Mouse (Mus musculus): ENCODE data around the gene Higd1a.

Higd1a gene

DNA sequence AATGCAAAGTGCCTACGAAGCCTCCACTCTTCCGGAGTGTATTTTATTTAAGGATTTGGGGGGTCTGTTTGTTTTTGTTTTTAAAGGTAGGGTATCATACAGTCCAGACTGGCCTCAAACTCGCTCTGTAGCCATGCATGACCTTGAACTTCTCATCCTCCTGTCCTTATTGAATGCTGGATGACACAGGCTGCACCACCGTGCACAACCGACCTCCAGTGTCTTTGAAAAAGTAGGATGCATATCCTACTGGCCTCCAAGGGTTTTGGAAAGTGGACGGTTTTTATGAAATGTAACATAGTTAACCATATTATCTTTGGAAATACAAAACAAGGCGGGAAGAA, 18.6 kb downstream of the Higd1a start:
- in situ Hi-C loops (cut with MboI, MseI): loop anchor here (25.0 kb wide), 1 partner anchor 148 kb away; the partner anchor contains the start of gene Pomgnt2

DNA sequence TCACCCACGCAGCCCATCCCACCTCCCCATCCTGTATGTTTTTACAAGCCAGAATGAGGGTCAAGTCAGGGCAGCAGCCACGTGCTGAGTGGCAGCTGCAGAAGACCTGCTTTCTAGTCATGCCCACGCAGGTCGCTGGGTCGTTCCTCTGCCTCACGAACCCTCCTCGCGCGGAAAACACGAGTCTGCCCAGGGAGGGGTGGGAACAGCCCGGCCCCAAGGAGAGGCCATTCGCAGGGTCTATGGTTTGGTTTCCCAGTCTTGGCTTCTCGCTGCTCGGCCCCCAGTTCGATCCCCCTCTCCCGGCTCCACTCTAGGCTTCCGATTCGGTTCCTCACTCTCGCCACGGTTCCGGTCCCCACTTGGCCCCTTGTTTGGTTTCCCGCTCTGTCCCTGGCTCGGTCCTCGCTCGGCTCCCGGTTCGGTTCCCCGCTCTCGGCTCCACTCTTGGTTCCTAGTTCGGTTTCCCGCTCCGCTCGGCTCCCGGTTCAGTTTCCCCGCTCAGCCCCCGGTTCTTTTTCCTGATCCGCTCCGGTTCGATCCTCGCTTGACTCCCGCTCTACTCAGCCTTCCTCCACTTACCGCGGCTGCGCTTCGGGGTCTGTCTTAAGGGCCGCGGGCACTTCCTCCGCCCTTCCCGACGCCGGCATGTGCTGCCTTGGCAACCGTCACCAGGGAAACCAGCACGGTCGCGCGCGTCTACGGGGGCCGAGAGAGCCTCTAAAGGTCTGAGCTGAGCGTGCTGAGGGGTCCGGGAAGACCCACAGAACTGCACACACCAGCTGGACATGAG, 19.1 kb downstream of the Higd1a start, which contains the start of gene Ccdc13:
Ccdc13 (minus strand) TSS at position 633 of the 793 bp plus-strand sequence.
- in situ Hi-C loops (cut with MboI, MseI): loop anchor here (25.0 kb wide), 1 partner anchor 148 kb away; the partner anchor contains the start of gene Pomgnt2

DNA sequence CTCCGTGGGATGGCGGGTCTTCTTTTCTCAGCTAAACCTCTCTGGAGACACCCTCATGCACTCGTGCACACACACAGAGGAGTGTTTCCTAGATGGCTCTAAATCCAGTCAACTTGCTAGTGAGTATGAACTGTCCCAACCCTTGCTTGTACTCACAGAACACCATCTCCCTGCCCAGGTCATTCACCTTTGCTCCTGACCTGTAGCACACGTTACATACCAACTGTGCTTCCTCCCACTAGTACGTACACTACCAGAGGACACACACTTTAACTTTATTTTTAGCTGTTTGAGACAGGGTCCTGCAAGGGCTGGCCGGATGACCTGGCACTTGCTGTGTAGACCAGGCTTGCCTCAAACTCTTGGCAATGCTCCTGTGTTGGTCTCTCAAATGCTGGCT, 20.2 kb downstream of the Higd1a start:
- in situ Hi-C loops (cut with MboI, MseI): loop anchor here (25.0 kb wide), 1 partner anchor 149 kb away; the partner anchor contains the start of gene Pomgnt2

DNA sequence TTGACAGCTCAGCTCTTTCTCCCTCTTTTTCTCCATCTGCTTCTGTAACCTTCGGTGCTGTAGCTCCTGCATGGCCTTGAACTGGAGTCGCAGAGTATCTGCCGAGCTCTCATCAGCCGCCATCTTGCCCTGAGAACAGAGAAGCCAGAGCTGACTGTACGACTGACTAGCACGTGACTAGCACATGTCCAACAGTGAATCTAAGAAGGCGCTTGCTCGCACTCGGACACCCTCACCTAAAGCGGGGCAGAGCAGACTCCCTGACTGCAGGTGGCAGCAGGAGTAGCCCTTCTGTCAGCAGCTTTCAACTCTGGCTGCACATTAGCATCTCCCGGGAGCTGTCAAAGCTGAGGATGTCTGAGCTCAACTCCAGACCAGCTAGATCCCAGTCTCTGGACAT, 24.3 kb downstream of the Higd1a start:
- in situ Hi-C loops (cut with MboI, MseI): loop anchor here (25.0 kb wide), 1 partner anchor 153 kb away; the partner anchor contains the start of gene Pomgnt2

DNA sequence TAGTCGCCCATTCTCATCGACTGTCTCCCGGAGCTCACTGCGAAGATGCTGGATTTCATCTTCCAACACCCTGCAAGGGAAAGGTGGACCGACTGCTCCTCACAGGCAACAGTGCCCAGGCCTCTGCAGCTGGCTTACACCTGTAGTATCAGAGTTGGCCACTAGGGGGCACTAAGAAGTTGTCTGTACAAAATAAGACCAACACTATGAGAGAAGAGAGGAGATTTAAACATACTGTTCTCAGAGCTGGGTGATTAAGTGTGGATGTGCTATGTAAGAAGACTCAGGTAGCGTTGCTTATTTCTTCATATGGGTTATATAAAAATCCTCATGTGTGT, 27.2 kb downstream of the Higd1a start:
- in situ Hi-C loops (cut with MboI, MseI): loop anchor here (25.0 kb wide), 1 partner anchor 156 kb away; the partner anchor contains the start of gene Pomgnt2

GRCm38 (mm10) chr9:121830243-121830955, 27.8 kb downstream of the Higd1a start:
- in situ Hi-C loops (cut with MboI, MseI): loop anchor here (25.0 kb wide), 1 partner anchor 157 kb away; the partner anchor contains the start of gene Pomgnt2

- in situ Hi-C loops (cut with MboI, MseI): loop anchor here (25.0 kb wide), 1 partner anchor 158 kb away; the partner anchor contains the start of gene Pomgnt2
Observed at GRCm38 (mm10) chr9:121829270-121829992, 28.7 kb downstream of the Higd1a start.

- in situ Hi-C loops (cut with MboI, MseI): loop anchor here (25.0 kb wide), 1 partner anchor 159 kb away; the partner anchor contains the start of gene Pomgnt2
Observed at GRCm38 (mm10) chr9:121828314-121828713, 29.8 kb downstream of the Higd1a start.

- in situ Hi-C loops (cut with MboI, MseI): loop anchor here (25.0 kb wide), 1 partner anchor 161 kb away; the partner anchor contains the start of gene Pomgnt2
Observed at GRCm38 (mm10) chr9:121826356-121826755, 31.8 kb downstream of the Higd1a start.

DNA sequence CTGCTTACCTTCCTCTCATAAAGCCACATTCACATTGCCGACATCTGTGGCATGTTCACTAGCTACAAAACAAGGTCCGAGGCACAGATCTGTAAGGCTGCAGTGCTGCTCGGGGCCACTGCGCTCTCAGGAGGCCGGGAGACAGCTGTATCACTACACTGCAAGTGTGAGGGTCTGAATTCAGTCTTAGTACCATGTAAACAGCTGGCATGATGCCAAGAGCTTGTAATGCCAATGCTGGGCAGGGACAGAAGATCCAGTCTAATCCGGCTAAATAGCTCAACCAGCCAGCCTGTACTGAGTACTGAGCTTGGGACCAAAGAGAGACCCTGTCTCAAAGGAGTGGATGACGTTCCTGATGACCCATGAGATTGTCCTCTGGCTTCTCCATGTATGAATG, 34.2 kb downstream of the Higd1a start:
- in situ Hi-C loops (cut with MboI, MseI): no loop called here

DNA sequence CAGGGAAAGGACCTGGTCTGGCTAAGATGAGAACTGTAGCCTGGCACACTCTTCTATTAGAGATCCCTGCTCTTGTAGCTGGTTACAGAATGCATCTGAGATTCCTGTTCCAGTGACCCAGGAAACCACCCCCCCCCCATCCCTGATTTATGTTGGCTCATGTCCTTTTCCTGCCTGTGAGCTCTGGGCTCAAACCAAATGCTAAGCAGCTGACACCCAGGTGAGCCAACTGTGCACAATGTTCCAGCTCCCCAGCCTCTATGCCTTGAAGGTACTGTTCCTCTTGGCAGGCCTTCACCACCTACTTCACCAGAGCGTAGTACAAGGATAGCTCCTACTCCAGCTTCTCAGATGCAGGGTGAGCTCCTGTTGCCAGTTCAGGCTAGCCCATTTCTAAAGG, 35.1 kb downstream of the Higd1a start:
- in situ Hi-C loops (cut with MboI, MseI): no loop called here

DNA sequence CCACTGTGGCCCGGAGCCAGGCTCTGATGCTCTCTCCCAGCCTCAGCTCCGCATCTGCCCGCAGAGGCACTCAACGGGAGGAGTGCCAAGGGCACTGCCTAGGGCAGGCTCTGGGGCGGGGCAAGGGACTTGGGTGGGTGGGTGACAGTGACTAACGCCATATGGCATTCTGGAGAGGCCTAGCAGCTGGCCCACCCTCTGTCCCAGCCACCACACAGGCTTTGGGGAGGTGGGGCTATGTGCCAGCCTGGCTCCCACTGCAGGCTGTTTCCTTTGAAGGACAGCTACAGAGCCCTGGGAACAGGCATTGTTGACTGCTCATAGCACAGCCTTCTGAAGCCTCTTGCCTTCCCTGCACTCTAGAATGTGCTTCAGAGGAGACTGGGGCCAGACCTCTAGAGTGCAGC, 35.6 kb downstream of the Higd1a start:
- in situ Hi-C loops (cut with MboI, MseI): no loop called here

DNA sequence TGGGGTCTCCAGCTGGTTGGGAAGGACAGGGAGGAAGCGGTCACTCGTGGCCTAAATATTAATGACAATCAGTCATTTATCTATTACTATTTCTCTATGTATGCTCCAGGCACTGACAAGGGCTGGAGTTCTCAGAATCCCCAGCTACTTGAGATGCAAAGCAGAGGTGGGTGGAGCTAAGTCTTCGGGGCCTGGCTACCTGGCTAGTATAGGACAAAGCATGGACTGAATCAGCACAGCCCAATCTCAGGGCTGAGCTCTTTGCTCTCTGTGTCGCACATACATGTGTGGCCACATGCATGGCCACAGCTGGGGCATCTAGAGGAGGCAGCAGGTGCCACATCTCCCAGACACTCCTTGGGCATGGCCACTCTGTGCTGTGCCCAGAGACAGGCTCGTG, 37.4 kb downstream of the Higd1a start:
- in situ Hi-C loops (cut with MboI, MseI): no loop called here

GRCm38 (mm10) chr9:121819771-121820471, 38.2 kb downstream of the Higd1a start:
- in situ Hi-C loops (cut with MboI, MseI): no loop called here

GRCm38 (mm10) chr9:121819073-121819770, 38.9 kb downstream of the Higd1a start:
- in situ Hi-C loops (cut with MboI, MseI): no loop called here

DNA sequence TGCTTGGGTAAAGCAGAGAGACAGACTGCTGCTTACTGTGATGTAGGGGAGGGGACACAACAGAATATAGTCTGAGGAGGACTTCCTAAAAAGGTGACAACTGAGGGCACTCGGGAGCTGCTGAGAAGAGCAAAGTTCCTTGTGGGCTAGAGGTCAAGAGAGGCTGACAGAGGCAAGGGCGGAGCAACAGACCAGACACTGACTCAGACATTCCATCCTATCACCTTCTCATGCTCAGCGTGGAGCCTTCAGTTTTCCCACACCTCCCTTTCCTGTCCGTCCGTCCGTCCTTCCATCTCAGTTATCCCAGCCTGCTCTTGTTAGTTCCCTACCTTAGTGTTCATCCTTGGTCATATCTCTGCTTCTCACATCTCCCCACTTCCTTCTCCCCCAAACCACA, 43.0 kb downstream of the Higd1a start:
- in situ Hi-C loops (cut with MboI, MseI): no loop called here

DNA sequence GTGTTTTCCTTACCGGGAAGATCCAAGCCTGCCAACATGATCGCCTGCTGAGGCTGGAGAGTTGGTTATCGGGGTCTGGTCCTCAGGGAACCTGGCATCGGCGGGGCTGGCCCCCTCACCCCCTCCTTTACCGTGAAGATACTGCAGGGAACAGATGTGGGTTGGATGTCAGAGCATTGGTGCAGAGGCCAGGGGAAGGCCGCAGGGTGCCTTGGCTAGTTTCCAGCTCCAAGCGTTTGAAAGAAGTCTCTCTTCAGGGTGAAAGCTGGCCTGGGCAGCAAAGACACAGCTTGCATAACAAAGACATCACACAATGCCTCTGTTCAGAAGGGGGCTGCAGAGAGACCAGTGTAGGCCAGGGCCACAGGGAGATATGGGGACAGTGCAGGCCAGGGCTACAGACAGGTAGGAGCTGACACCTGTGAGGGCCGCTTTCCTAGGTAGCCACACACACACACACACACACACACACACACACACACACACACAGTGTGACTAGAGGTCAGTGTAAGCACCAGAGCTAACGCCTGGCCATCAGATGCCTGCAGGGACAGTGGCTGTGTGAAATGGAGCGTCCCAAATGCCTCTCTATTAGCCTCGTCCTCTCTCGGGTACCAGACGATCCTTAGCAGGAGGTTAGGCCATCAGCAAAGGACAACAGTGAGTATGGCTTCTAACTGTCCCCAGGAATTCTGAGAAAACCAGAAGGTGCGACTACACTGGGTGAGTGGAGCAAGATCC, 47.9 kb downstream of the Higd1a start:
- in situ Hi-C loops (cut with MboI, MseI): no loop called here

DNA sequence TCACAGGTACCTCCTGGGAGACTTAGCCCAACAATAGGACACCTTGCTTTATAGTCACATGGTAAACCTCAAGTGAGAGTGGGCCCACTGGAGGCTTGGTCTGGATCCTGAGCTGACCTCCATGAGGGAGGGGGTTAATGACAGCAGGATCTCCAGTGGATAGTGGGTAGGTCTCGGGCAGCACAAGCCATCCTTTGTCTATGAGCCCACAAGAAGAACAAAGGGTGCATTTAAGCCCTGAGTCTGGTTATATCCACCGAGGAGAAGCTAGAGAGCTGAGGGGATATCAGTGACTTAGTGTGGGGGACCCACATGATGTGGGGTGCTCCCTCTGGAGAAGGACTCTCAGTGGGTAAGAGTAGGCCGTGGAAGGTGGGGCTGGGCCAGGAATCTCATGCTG, 49.7 kb downstream of the Higd1a start:
- in situ Hi-C loops (cut with MboI, MseI): no loop called here

DNA sequence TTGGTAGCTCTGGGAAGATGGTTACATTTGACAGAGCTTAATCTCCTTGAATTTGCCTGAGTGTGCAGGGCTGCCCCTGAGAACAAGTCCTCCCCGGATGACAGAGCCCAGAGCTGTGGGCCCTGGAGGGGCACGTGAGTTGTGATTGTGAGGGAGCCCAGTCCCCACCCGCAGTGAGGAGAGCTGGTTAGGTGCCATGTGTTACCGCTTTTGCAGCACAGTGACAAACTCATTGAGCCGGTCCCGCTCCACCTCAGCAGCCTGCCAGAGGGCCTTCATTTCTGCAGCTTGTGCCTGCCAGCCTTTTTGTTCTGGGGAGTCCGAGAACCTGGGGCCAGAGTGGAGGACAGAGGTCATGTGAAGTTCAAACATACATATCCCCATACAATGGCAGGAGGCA, 50.2 kb downstream of the Higd1a start:
- in situ Hi-C loops (cut with MboI, MseI): no loop called here

GRCm38 (mm10) chr9:121807546-121807945, 50.6 kb downstream of the Higd1a start:
- in situ Hi-C loops (cut with MboI, MseI): no loop called here
